Mouse (Mus musculus): ENCODE results near the gene Tox4.

DNA sequence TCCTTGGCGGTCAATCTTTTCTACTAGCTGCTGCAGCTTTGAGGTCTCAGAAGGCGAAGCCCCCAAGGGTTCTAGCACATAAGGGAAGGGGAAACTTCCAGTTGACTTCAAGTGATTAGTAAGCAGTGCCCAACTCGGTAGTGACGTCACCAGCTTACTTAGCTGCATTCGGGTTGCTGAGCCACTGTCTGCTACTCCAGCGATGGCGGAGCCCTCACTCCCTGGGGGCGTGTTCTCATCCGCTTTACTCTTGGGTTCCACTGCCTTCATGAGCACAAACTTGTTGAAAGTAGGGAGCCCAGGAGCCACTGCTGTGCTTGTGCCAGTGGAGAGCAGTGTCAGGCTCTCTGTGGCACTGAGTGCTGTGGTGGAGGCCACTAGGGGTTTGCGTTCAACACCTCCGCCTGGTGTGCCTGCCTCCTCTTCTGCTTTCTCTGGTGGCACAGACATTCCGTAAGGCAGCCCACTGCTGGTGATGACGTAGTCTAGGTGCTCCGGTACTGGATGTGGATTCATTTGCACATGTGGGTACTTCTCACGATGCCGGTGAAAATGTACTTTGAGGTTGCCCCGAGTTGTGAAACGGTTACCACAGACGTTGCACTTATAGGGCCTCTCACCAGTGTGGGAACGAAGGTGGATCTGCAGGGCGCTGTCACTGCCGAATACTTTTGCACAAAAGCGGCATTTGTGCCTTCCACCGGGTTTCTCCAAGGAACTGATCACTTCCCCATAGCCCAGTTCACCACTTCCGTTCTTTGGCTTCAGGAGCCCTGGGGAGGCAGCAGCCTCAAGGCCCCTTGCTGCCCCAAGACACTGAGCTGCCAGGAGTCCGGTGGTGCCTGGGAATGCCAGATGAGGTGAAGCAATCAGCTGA is 35.2 kb downstream of the Tox4 start:
- TF ChIP-seq GATA1 (IDR thresholded peaks at IDR 0.05; ENCODE audit: low read length) (no peak), TAL1 (IDR thresholded peaks at IDR 0.05; ENCODE audit: low read length) (no peak)

All from erythroblast, embryonic 14.5 days (primary cell).